Mouse (Mus musculus): ENCODE data around the gene Snd1. TPM values are rescaled to one million over a fixed set of nuclear protein-coding genes. Genes with fewer than 3 reads are reported as not detected.

The Snd1 gene
- polyA plus RNA-seq, 1 experiment from 2014 or later = 110 TPM

- DNase-seq (ENCODE audit: extremely low spot score, low spot score) = no peak
- Histone ChIP-seq H3K27ac (no peak overlapping the region), H3K9me3 (no peaks in the 10 kb centered on the region), H3K4me1 (peaks cover 12% of the 10 kb centered on the region), H3K27me3 (ENCODE audit: poor library complexity, severe bottlenecking) (no peaks in the 10 kb centered on the region), H3K36me3 (replicated peaks) (peaks cover 25% of the 10 kb centered on the region), H3K4me3 (no peak overlapping the region)
- 89% methylated on average over 5 of the region's 5 CpGs for WGBS
Observed at GRCm38 (mm10) chr6:28561291-28561995, 86.5 kb downstream of the Snd1 start.

GRCm38 (mm10) chr6:28562323-28563044, 87.5 kb downstream of the Snd1 start:
- H3K4me3 ChIP-seq = no peak overlapping the region
- no peaks in the 10 kb centered on the region for H3K9me3 ChIP-seq
- H3K36me3 ChIP-seq (replicated peaks) = peaks cover 25% of the 10 kb centered on the region
- WGBS = 84% methylated on average over 4 of the region's 4 CpGs
- no peak overlapping the region for H3K27ac ChIP-seq
- peaks cover 7% of the 10 kb centered on the region for H3K4me1 ChIP-seq
- DNase-seq (ENCODE audit: extremely low spot score, low spot score) = no peak
- no peaks in the 10 kb centered on the region for H3K27me3 ChIP-seq (ENCODE audit: poor library complexity, severe bottlenecking)

DNA sequence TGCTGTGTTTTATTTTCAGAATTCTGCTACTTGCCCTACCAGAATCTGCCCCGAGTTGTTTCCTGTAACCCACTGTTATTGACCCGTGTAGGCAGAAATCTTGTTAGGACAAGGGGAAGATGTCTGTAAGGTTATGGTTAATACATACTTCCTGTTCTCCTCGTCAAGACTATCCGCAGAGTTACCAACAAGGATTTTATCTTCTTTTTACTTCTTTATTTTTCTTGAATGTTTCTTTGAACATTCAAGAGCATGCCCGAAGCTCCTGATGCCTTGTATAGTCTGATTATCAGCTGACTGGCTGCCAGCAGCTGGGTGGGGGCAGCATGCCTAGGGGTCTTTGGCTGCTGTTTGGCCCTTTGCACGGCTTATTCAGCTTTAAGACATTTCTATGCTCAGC, 93.0 kb downstream of the Snd1 start:
- Histone ChIP-seq H3K4me1 (peaks cover 14% of the 10 kb centered on the region), H3K4me3 (no peak overlapping the region), H3K36me3 (replicated peaks) (peaks cover 5% of the 10 kb centered on the region), H3K27ac (no peak overlapping the region), H3K27me3 (ENCODE audit: poor library complexity, severe bottlenecking) (no peaks in the 10 kb centered on the region), H3K9me3 (no peaks in the 10 kb centered on the region)
- WGBS = 93% methylated on average over 6 of the region's 6 CpGs
- no peak for DNase-seq (ENCODE audit: extremely low spot score, low spot score)

DNA sequence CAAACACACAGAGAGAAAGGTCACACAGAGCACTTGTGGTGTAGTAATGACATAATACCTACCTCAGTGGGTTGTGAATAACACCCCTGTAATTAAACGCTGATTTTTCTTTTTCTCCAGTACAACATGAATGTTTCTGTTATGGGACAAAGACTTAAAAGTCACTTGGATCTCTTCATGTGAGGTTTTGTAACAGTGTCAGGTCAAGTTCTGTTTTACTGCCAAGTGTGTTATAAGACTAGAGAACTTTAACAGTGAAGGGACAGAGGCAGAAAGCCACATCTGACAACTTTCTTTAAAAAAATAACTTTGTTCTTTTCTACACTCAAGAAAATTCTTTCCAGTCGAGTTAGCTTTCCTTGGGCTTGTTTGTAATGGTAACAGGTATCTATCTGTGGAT, 97.0 kb downstream of the Snd1 start:
- Histone ChIP-seq H3K9me3 (no peaks in the 10 kb centered on the region), H3K27ac (no peak overlapping the region), H3K27me3 (ENCODE audit: poor library complexity, severe bottlenecking) (no peaks in the 10 kb centered on the region), H3K4me3 (no peak overlapping the region), H3K4me1 (peaks cover 35% of the 10 kb centered on the region), H3K36me3 (replicated peaks) (no peaks in the 10 kb centered on the region)
- DNase-seq (ENCODE audit: extremely low spot score, low spot score) = no peak
- 83% methylated on average over 2 of the region's 2 CpGs for WGBS

- peaks cover 31% of the 10 kb centered on the region for H3K4me1 ChIP-seq
- no peaks in the 10 kb centered on the region for H3K9me3 ChIP-seq
- no peak overlapping the region for H3K4me3 ChIP-seq
- no peak for DNase-seq (ENCODE audit: extremely low spot score, low spot score)
- H3K27me3 ChIP-seq (ENCODE audit: poor library complexity, severe bottlenecking) = no peaks in the 10 kb centered on the region
- H3K27ac ChIP-seq = no peak overlapping the region
- WGBS = 85% methylated on average over 11 of the region's 11 CpGs
- H3K36me3 ChIP-seq (replicated peaks) = no peaks in the 10 kb centered on the region
Observed at GRCm38 (mm10) chr6:28572991-28573759, 98.2 kb downstream of the Snd1 start.

- no peak overlapping the region for H3K27ac ChIP-seq
- H3K36me3 ChIP-seq (replicated peaks) = no peaks in the 10 kb centered on the region
- peaks cover 24% of the 10 kb centered on the region for H3K4me1 ChIP-seq
- 84% methylated on average over 14 of the region's 14 CpGs for WGBS
- no peak for DNase-seq (ENCODE audit: extremely low spot score, low spot score)
- H3K27me3 ChIP-seq (ENCODE audit: poor library complexity, severe bottlenecking) = no peaks in the 10 kb centered on the region
- no peaks in the 10 kb centered on the region for H3K9me3 ChIP-seq
- H3K4me3 ChIP-seq = no peak overlapping the region
Observed at GRCm38 (mm10) chr6:28576356-28577264, 101.7 kb downstream of the Snd1 start.

DNA sequence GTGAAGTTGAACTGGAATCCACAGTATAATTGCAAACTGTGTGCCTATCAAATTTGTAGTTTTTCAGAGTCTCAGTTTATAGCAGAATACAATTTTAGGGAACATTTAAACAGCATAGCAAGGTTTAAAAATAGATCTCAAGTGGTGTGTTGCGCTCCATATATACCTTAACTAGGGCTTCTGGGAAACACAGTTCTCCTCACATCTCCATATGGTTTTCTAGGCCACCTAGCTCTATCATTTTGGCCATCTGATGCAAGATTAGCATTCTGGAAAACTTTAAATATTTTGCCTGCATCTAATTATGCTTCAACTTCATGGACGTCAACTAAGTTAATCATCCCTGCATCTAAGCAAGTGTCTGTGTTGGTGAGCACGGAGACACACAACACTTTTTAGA, 107.9 kb downstream of the Snd1 start:
- Histone ChIP-seq H3K4me3 (no peak overlapping the region), H3K27me3 (ENCODE audit: poor library complexity, severe bottlenecking) (no peaks in the 10 kb centered on the region), H3K4me1 (peaks cover 2% of the 10 kb centered on the region; the same call in 1 of the 2 replicates), H3K27ac (no peak overlapping the region), H3K9me3 (no peaks in the 10 kb centered on the region), H3K36me3 (replicated peaks) (no peaks in the 10 kb centered on the region)
- WGBS = 95% methylated on average over 3 of the region's 3 CpGs
- DNase-seq (ENCODE audit: extremely low spot score, low spot score) = no peak

GRCm38 (mm10) chr6:28583399-28583798, 108.5 kb downstream of the Snd1 start:
- no peak overlapping the region for H3K27ac ChIP-seq
- H3K9me3 ChIP-seq = no peaks in the 10 kb centered on the region
- H3K4me3 ChIP-seq = no peak overlapping the region
- no peaks in the 10 kb centered on the region for H3K27me3 ChIP-seq (ENCODE audit: poor library complexity, severe bottlenecking)
- no peaks in the 10 kb centered on the region for H3K36me3 ChIP-seq (replicated peaks)
- DNase-seq (ENCODE audit: extremely low spot score, low spot score) = no peak
- H3K4me1 ChIP-seq = peaks cover 7% of the 10 kb centered on the region
- 87% methylated on average over 2 of the region's 2 CpGs for WGBS

- Histone ChIP-seq H3K4me1 (peaks cover 19% of the 10 kb centered on the region), H3K27me3 (ENCODE audit: poor library complexity, severe bottlenecking) (no peaks in the 10 kb centered on the region), H3K27ac (no peak overlapping the region), H3K9me3 (no peaks in the 10 kb centered on the region), H3K36me3 (replicated peaks) (0 out of 2 replicates have a peak, but pooled peaks cover 9% of the 10 kb centered on the region), H3K4me3 (no peak overlapping the region)
- WGBS = 94% methylated on average over 3 of the region's 3 CpGs
- DNase-seq (ENCODE audit: extremely low spot score, low spot score) = no peak
Observed at GRCm38 (mm10) chr6:28586806-28587205, 111.9 kb downstream of the Snd1 start.

- 87% methylated on average over 5 of the region's 5 CpGs for WGBS
- H3K27ac ChIP-seq = no peak overlapping the region
- H3K4me3 ChIP-seq = no peak overlapping the region
Observed at GRCm38 (mm10) chr6:28588494-28589171, 113.7 kb downstream of the Snd1 start.

DNA sequence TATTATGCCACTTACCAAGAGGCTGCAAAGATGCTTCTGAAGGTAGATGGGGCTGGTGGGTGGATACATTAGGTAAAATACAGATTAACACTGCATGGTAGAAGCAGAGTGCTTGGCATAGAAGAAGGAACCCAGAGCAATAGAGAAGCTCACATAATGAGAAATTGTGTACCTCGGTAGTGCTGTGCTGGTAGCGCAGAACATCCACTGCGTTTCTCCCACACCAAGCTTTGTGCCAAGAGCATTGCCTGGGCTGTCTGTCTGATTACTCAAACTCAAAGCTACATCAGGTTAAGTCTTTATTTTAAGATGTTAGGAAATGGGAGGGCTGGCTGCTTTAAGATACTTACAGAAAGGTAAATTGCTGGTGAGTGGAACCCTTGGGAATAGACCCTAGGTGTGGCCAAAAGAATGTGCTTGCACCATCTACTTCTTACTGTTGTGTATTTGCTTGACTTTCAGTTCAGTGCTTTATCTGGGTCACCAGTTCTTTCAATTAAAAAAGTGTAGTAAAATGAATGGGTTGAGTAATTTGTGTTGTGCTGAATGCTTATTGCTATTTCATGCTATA, 117.5 kb downstream of the Snd1 start:
- no peaks in the 10 kb centered on the region for H3K27me3 ChIP-seq (ENCODE audit: poor library complexity, severe bottlenecking)
- H3K9me3 ChIP-seq = no peaks in the 10 kb centered on the region
- no peak for DNase-seq (ENCODE audit: extremely low spot score, low spot score)
- peaks cover 25% of the 10 kb centered on the region for H3K4me1 ChIP-seq
- 98% methylated on average over 3 of the region's 3 CpGs for WGBS
- no peak overlapping the region for H3K4me3 ChIP-seq
- H3K27ac ChIP-seq = no peak overlapping the region
- 0 out of 2 replicates have a peak, but pooled peaks cover 9% of the 10 kb centered on the region for H3K36me3 ChIP-seq (replicated peaks)

More at GRCm38 (mm10) chr6:28588494-28589171, 113.7 kb downstream of the Snd1 start:
- no peaks in the 10 kb centered on the region for H3K27me3 ChIP-seq (ENCODE audit: poor library complexity, severe bottlenecking)
- H3K9me3 ChIP-seq = no peaks in the 10 kb centered on the region
- H3K36me3 ChIP-seq (replicated peaks) = 0 out of 2 replicates have a peak, but pooled peaks cover 9% of the 10 kb centered on the region
- no peak for DNase-seq (ENCODE audit: extremely low spot score, low spot score)
- peaks cover 25% of the 10 kb centered on the region for H3K4me1 ChIP-seq
